Mouse (Mus musculus): ENCODE measurements around the gene Krt33b. TPM values are rescaled to one million over a fixed set of nuclear protein-coding genes. Genes with fewer than 3 reads are reported as not detected.

The Krt33b gene
- total and polyA plus RNA-seq, 3 experiments: not detected

GRCm38 (mm10) chr11:100050451-100050850 lies 20.8 kb upstream of the Krt33b start, which contains the start of gene Krt31:
TSS of gene Krt31 (minus strand) at chr11:100050551.
- Histone ChIP-seq H3K27ac (ENCODE audit: insufficient read depth, low read depth) (no peak within 1 kb of the TSS), H3K4me1 (ENCODE audit: control insufficient read depth in 1 of 2, insufficient read depth in 2 of 2) (no peaks in the 10 kb centered on the region), H3K27me3 (replicated peaks) (peaks cover 82% of the 10 kb centered on the region), H3K4me3 (replicated peaks in 1 of 3; ENCODE audit: low read depth in 2 of 3, low read length in 2 of 3, poor library complexity in 1 of 3) (no peak within 1 kb of the TSS), H3K79me2 (replicated peaks; ENCODE audit: control insufficient read depth, extremely low read depth, insufficient read depth, poor library complexity, severe bottlenecking) (no peaks in the 10 kb centered on the region), H3K4me2 (ENCODE audit: insufficient read depth, low read depth, poor library complexity, severe bottlenecking) (no peak within 1 kb of the TSS), H3K9ac (ENCODE audit: insufficient read depth, low read depth) (no peak within 1 kb of the TSS), H3K36me3 (replicated peaks in 1 of 2; ENCODE audit: control insufficient read depth in 1 of 2, insufficient read depth in 1 of 2, low read length in 1 of 2) (no peaks in the 10 kb centered on the region), H3K9me3 (replicated peaks; ENCODE audit: low read length) (no peaks in the 10 kb centered on the region)
- in situ Hi-C loops (cut with MboI; ENCODE audit: low pct_ligation_motif_present, low pct_unique_long_range_greater_than_20kb, low sequenced_read_pairs) (no loop called here), dilution Hi-C loops (cut with MboI; ENCODE audit: extremely low pct_ligation_motif_present, extremely low pct_unique_long_range_greater_than_20kb, low sequenced_read_pairs) (no loop called here)
- no peak for DNase-seq (ENCODE audit: extremely low read depth)
- TF ChIP-seq SIN3A (IDR thresholded peaks at IDR 0.05; ENCODE audit: low read length) (no peak), MAFK (IDR thresholded peaks at IDR 0.05; ENCODE audit: insufficient replicate concordance, low read length) (no peak), HCFC1 (IDR thresholded peaks at IDR 0.05; ENCODE audit: low read depth, low read length) (no peak), CHD2 (IDR thresholded peaks at IDR 0.05; ENCODE audit: low read length) (no peak), ZC3H11A (IDR thresholded peaks at IDR 0.05; ENCODE audit: low read depth, low read length) (no peak), JUN (IDR thresholded peaks at IDR 0.05; ENCODE audit: insufficient read depth, low read depth, low read length) (no peak), CHD1 (IDR thresholded peaks at IDR 0.05; ENCODE audit: low read depth, low read length) (no peak), NRF1 (IDR thresholded peaks at IDR 0.05; ENCODE audit: low read depth, low read length) (no peak), POLR2AphosphoS2 (IDR thresholded peaks at IDR 0.05; ENCODE audit: low read depth, low read length) (no peak), PAX5 (IDR thresholded peaks at IDR 0.05; ENCODE audit: low read length) (no peak), ETS1 (conservative IDR thresholded peaks at IDR 0.05; ENCODE audit: low read depth, low read length) (no peak), USF2 (conservative IDR thresholded peaks at IDR 0.05; ENCODE audit: low read depth, low read length) (no peak), UBTF (IDR thresholded peaks at IDR 0.05; ENCODE audit: low read depth, low read length) (no peak), KAT2A (IDR thresholded peaks at IDR 0.05; ENCODE audit: insufficient replicate concordance, low read length) (no peak), RCOR1 (conservative IDR thresholded peaks at IDR 0.05; ENCODE audit: low read depth, low read length) (no peak)

GRCm38 (mm10) chr11:100047193-100047592 lies 17.5 kb upstream of the Krt33b start:
- in situ Hi-C loops (cut with MboI; ENCODE audit: low pct_ligation_motif_present, low pct_unique_long_range_greater_than_20kb, low sequenced_read_pairs): no loop called here
- Histone ChIP-seq H3K9me3 (replicated peaks; ENCODE audit: low read length) (no peaks in the 10 kb centered on the region), H3K4me1 (ENCODE audit: control insufficient read depth in 1 of 2, insufficient read depth in 2 of 2) (no peaks in the 10 kb centered on the region), H3K4me2 (ENCODE audit: insufficient read depth, low read depth, poor library complexity, severe bottlenecking) (no peak overlapping the region), H3K9ac (ENCODE audit: insufficient read depth, low read depth) (no peak overlapping the region), H3K4me3 (replicated peaks in 1 of 3; ENCODE audit: low read depth in 2 of 3, low read length in 2 of 3, poor library complexity in 1 of 3) (no peak overlapping the region), H3K27me3 (replicated peaks) (peaks cover 88% of the 10 kb centered on the region), H3K27ac (ENCODE audit: insufficient read depth, low read depth) (no peak overlapping the region), H3K79me2 (replicated peaks; ENCODE audit: control insufficient read depth, extremely low read depth, insufficient read depth, poor library complexity, severe bottlenecking) (no peaks in the 10 kb centered on the region), H3K36me3 (replicated peaks in 1 of 2; ENCODE audit: control insufficient read depth in 1 of 2, insufficient read depth in 1 of 2, low read length in 1 of 2) (no peaks in the 10 kb centered on the region)
- DNase-seq (ENCODE audit: extremely low read depth): no peak
- no peak for TF ChIP-seq IRF4 (IDR thresholded peaks at IDR 0.05; ENCODE audit: low read depth, low read length)
- no peak for TF ChIP-seq EP300 (IDR thresholded peaks at IDR 0.05; ENCODE audit: low read length)
- no peak for TF ChIP-seq ZMIZ1 (IDR thresholded peaks at IDR 0.05; ENCODE audit: low read depth, low read length)
- TF ChIP-seq JUND (conservative IDR thresholded peaks at IDR 0.05; ENCODE audit: low read depth, low read length): no peak
- TF ChIP-seq JUN (IDR thresholded peaks at IDR 0.05; ENCODE audit: insufficient read depth, low read depth, low read length): no peak
- no peak for TF ChIP-seq ELF1 (IDR thresholded peaks at IDR 0.05; ENCODE audit: low read depth, low read length)
- no peak for TF ChIP-seq E2F4 (IDR thresholded peaks at IDR 0.05; ENCODE audit: insufficient replicate concordance, low read depth, low read length)
- TF ChIP-seq ETS1 (conservative IDR thresholded peaks at IDR 0.05; ENCODE audit: low read depth, low read length): no peak
- TF ChIP-seq MAZ (IDR thresholded peaks at IDR 0.05; ENCODE audit: low read depth, low read length): no peak
- no peak for TF ChIP-seq PAX5 (IDR thresholded peaks at IDR 0.05; ENCODE audit: low read length)
- TF ChIP-seq RCOR1 (conservative IDR thresholded peaks at IDR 0.05; ENCODE audit: low read depth, low read length): no peak
- no peak for TF ChIP-seq CHD1 (IDR thresholded peaks at IDR 0.05; ENCODE audit: low read depth, low read length)
- TF ChIP-seq ZNF384 (IDR thresholded peaks at IDR 0.05; ENCODE audit: low read depth, low read length): no peak
- TF ChIP-seq TBP (conservative IDR thresholded peaks at IDR 0.05; ENCODE audit: low read depth, low read length): no peak
- TF ChIP-seq MAFK (IDR thresholded peaks at IDR 0.05; ENCODE audit: insufficient replicate concordance, low read length): no peak
- TF ChIP-seq UBTF (IDR thresholded peaks at IDR 0.05; ENCODE audit: low read depth, low read length): no peak
- TF ChIP-seq USF1 (IDR thresholded peaks at IDR 0.05; ENCODE audit: low read depth, low read length): no peak
- TF ChIP-seq POLR2A (IDR thresholded peaks at IDR 0.05; ENCODE audit: low read depth, low read length): no peak
- TF ChIP-seq ZKSCAN1 (IDR thresholded peaks at IDR 0.05; ENCODE audit: borderline replicate concordance, low read depth, low read length): no peak
- no peak for TF ChIP-seq TCF12 (IDR thresholded peaks at IDR 0.05; ENCODE audit: low read depth, low read length)
- dilution Hi-C loops (cut with MboI; ENCODE audit: extremely low pct_ligation_motif_present, extremely low pct_unique_long_range_greater_than_20kb, low sequenced_read_pairs): no loop called here
